Mouse (Mus musculus) MEL (cell line): ENCODE data around the gene Eed. TPM values are rescaled to one million over a fixed set of nuclear protein-coding genes. Genes with fewer than 3 reads are reported as not detected.

ENCODE experiments used
- DNase-seq: peaks from one replicate; pipeline ENCODE4 v3.0.0; 2011; ENCODE audit warnings: low read depth, low spot score
- H3K27ac ChIP-seq: 2 replicates; pipeline ENCODE4 v1.5.1; 2012; ENCODE audit warnings: low read depth, mild to moderate bottlenecking, control low read depth, low read length, moderate library complexity; ENCODE audit not compliant: control insufficient read depth
- H3K27me3 ChIP-seq, 2 experiments: fragments of 150-350 bp in 1 of 2; sonication (generic) in 1 of 2; 2 replicates each; pipeline ENCODE4 v1.6.1; 2012; ENCODE audit warnings: low read length in 2 of 2, mild to moderate bottlenecking in 2 of 2, improper control_type of control experiment in 1 of 2, moderate library complexity in 1 of 2; ENCODE audit not compliant: insufficient read depth in 2 of 2, control insufficient read depth in 1 of 2
- H3K36me3 ChIP-seq, 2 experiments: 2 replicates each; pipeline ENCODE4 v1.6.1; 2012 to 2014; ENCODE audit warnings: low read length in 2 of 2, improper control_type of control experiment in 1 of 2, inconsistent platforms in 1 of 2, mild to moderate bottlenecking in 1 of 2; ENCODE audit not compliant: insufficient read depth in 2 of 2, control insufficient read depth in 1 of 2
- H3K4me1 ChIP-seq, 2 experiments: fragments of 150-350 bp in 1 of 2; sonication (generic) in 1 of 2; 2 replicates each; pipeline ENCODE4 v1.6.1; 2012; ENCODE audit warnings: low read length in 2 of 2, improper control_type of control experiment in 1 of 2, mild to moderate bottlenecking in 1 of 2; ENCODE audit not compliant: insufficient read depth in 2 of 2, control insufficient read depth in 1 of 2
- H3K4me3 ChIP-seq, 2 experiments: fragments of 150-350 bp in 1 of 2; sonication (generic) in 1 of 2; 2 replicates each; pipeline ENCODE4 v1.5.1; 2012; ENCODE audit warnings: low read depth in 2 of 2, low read length in 2 of 2, mild to moderate bottlenecking in 2 of 2, moderate library complexity in 2 of 2, control low read depth in 1 of 2, improper control_type of control experiment in 1 of 2; ENCODE audit not compliant: control insufficient read depth in 1 of 2, insufficient read depth in 1 of 2
- H3K79me2 ChIP-seq: 2 replicates; pipeline ENCODE4 v1.6.1; 2012; ENCODE audit warnings: mild to moderate bottlenecking, low read length, moderate library complexity; ENCODE audit not compliant: control insufficient read depth, poor library complexity, insufficient read depth
- H3K9ac ChIP-seq: 2 replicates; pipeline ENCODE4 v1.6.1; 2012; ENCODE audit warnings: low read depth, mild to moderate bottlenecking, control low read depth, low read length, moderate library complexity; ENCODE audit not compliant: control insufficient read depth, poor library complexity, severe bottlenecking
- H3K9me3 ChIP-seq: fragments of 150-350 bp; sonication (generic); replicated peaks from 2 replicates; pipeline ENCODE4 v1.6.1; 2012; ENCODE audit warnings: mild to moderate bottlenecking, low read length, improper control_type of control experiment, moderate library complexity; ENCODE audit not compliant: insufficient read depth
- CHD1 ChIP-seq: IDR thresholded peaks from 2 replicates; pipeline ENCODE4 v1.6.1; 2012; ENCODE audit warnings: low read depth, mild to moderate bottlenecking, inconsistent platforms, low read length, improper control_type of control experiment
- CTCF ChIP-seq, 3 experiments: IDR thresholded peaks in 2 of 3; conservative IDR thresholded peaks in 1 of 3; 2 replicates each; pipeline ENCODE4 v1.5.1; 2011 to 2012; ENCODE audit warnings: low read length in 3 of 3, low read depth in 2 of 3, mild to moderate bottlenecking in 2 of 3, improper control_type of control experiment in 1 of 3, inconsistent platforms in 1 of 3, mixed read lengths in 1 of 3, moderate library complexity in 1 of 3; ENCODE audit not compliant: control insufficient read depth in 1 of 3, insufficient read depth in 1 of 3, poor library complexity in 1 of 3, severe bottlenecking in 1 of 3
- E2F4 ChIP-seq: IDR thresholded peaks from 2 replicates; pipeline ENCODE4 v1.6.1; 2011; ENCODE audit warnings: low read depth, low read length, improper control_type of control experiment, borderline replicate concordance
- ELF1 ChIP-seq: IDR thresholded peaks from 2 replicates; pipeline ENCODE4 v1.6.1; 2014; ENCODE audit warnings: low read depth, mild to moderate bottlenecking, inconsistent platforms, low read length, improper control_type of control experiment, moderate library complexity
- EP300 ChIP-seq, 2 experiments: IDR thresholded peaks; 2 replicates each; pipeline ENCODE4 v1.6.1; 2011; ENCODE audit warnings: improper control_type of control experiment in 2 of 2, low read length in 2 of 2, low read depth in 1 of 2, mild to moderate bottlenecking in 1 of 2
- GATA1 ChIP-seq: IDR thresholded peaks from 2 replicates; pipeline ENCODE4 v1.6.1; 2011; ENCODE audit warnings: low read depth, low read length, improper control_type of control experiment
- HCFC1 ChIP-seq: IDR thresholded peaks from 2 replicates; pipeline ENCODE4 v1.6.1; 2012; ENCODE audit warnings: low read depth, mild to moderate bottlenecking, inconsistent platforms, low read length, improper control_type of control experiment, moderate library complexity
- KAT2A ChIP-seq: conservative IDR thresholded peaks from 2 replicates; pipeline ENCODE4 v1.6.1; 2012; ENCODE audit warnings: low read depth, low read length, improper control_type of control experiment, inconsistent platforms
- MAX ChIP-seq: IDR thresholded peaks from 2 replicates; pipeline ENCODE4 v1.6.1; 2011; ENCODE audit warnings: low read length, improper control_type of control experiment
- MEF2A ChIP-seq: IDR thresholded peaks from 2 replicates; pipeline ENCODE4 v1.6.1; 2014; ENCODE audit warnings: low read depth, mild to moderate bottlenecking, inconsistent platforms, low read length, improper control_type of control experiment; ENCODE audit not compliant: poor library complexity, insufficient replicate concordance, severe bottlenecking; ENCODE audit errors: extremely low read depth
- MXI1 ChIP-seq: IDR thresholded peaks from 2 replicates; pipeline ENCODE4 v1.6.1; 2011; ENCODE audit warnings: mild to moderate bottlenecking, low read depth, low read length, improper control_type of control experiment
- MYC ChIP-seq: IDR thresholded peaks from 2 replicates; pipeline ENCODE4 v1.6.1; 2011; ENCODE audit warnings: low read depth, mild to moderate bottlenecking, low read length, improper control_type of control experiment, moderate library complexity
- NELFE ChIP-seq: IDR thresholded peaks from 2 replicates; pipeline ENCODE4 v1.6.1; 2011; ENCODE audit warnings: low read depth, low read length, improper control_type of control experiment
- POLR2A ChIP-seq, 2 experiments: IDR thresholded peaks; 2 replicates each; pipeline ENCODE4 v1.6.1; 2011 to 2012; ENCODE audit warnings: low read length in 2 of 2, mild to moderate bottlenecking in 2 of 2, control low read depth in 1 of 2, improper control_type of control experiment in 1 of 2, low read depth in 1 of 2, moderate library complexity in 1 of 2; ENCODE audit not compliant: control insufficient read depth in 1 of 2, insufficient read depth in 1 of 2, poor library complexity in 1 of 2
- POLR2AphosphoS5 ChIP-seq: IDR thresholded peaks from 2 replicates; pipeline ENCODE4 v1.6.1; 2012; ENCODE audit warnings: low read depth, borderline replicate concordance, mild to moderate bottlenecking, inconsistent platforms, low read length, moderate library complexity, mixed read lengths
- RCOR1 ChIP-seq: IDR thresholded peaks from 2 replicates; pipeline ENCODE4 v1.6.1; 2012; ENCODE audit warnings: low read depth, mild to moderate bottlenecking, inconsistent platforms, low read length, improper control_type of control experiment
- SIN3A ChIP-seq: IDR thresholded peaks from 2 replicates; pipeline ENCODE4 v1.6.1; 2012; ENCODE audit warnings: low read length, improper control_type of control experiment, inconsistent platforms
- SMC3 ChIP-seq: IDR thresholded peaks from 2 replicates; pipeline ENCODE4 v1.6.1; 2011; ENCODE audit warnings: low read depth, low read length, improper control_type of control experiment
- TAL1 ChIP-seq: IDR thresholded peaks from 2 replicates; pipeline ENCODE4 v1.6.1; 2012; ENCODE audit warnings: mild to moderate bottlenecking, inconsistent platforms, low read length, moderate library complexity, mixed read lengths
- TBP ChIP-seq: IDR thresholded peaks from 2 replicates; pipeline ENCODE4 v1.8.0; 2011; ENCODE audit warnings: low read depth, low read length, improper control_type of control experiment
- UBTF ChIP-seq: IDR thresholded peaks from 2 replicates; pipeline ENCODE4 v1.6.1; 2012; ENCODE audit warnings: low read depth, mild to moderate bottlenecking, inconsistent platforms, low read length, improper control_type of control experiment, moderate library complexity, borderline replicate concordance; ENCODE audit not compliant: insufficient read depth
- USF1 ChIP-seq: IDR thresholded peaks from 2 replicates; pipeline ENCODE4 v1.6.1; 2014; ENCODE audit warnings: low read depth, mild to moderate bottlenecking, inconsistent platforms, low read length, improper control_type of control experiment, moderate library complexity
- USF2 ChIP-seq, 2 experiments: IDR thresholded peaks; 2 replicates each; pipeline ENCODE4 v1.6.1; 2011 to 2012; ENCODE audit warnings: improper control_type of control experiment in 2 of 2, low read length in 2 of 2, borderline replicate concordance in 1 of 2, inconsistent platforms in 1 of 2, low read depth in 1 of 2, mild to moderate bottlenecking in 1 of 2; ENCODE audit not compliant: insufficient read depth in 1 of 2
- ZC3H11A ChIP-seq: IDR thresholded peaks from 2 replicates; pipeline ENCODE4 v1.6.1; 2012; ENCODE audit warnings: low read depth, mild to moderate bottlenecking, inconsistent platforms, low read length, improper control_type of control experiment
- ZKSCAN1 ChIP-seq: IDR thresholded peaks from 2 replicates; pipeline ENCODE4 v1.6.1; 2012; ENCODE audit warnings: low read depth, mild to moderate bottlenecking, inconsistent platforms, low read length, improper control_type of control experiment, moderate library complexity
- ZNF384 ChIP-seq: IDR thresholded peaks from 2 replicates; pipeline ENCODE4 v1.6.1; 2012; ENCODE audit warnings: low read depth, mild to moderate bottlenecking, inconsistent platforms, low read length, improper control_type of control experiment
- polyA plus RNA-seq, 2 experiments: library from polyadenylated mRNA; stranded (reverse) in 1 of 2; unstranded in 1 of 2; fragments of >175 nt in 1 of 2; fragments of >200 nt in 1 of 2; gene quantifications; 2 replicates each; pipeline versions ENCODE4 v1.2.1 to v1.2.4; 2012; ENCODE audit warnings: low replicate concordance in 2 of 2, low read depth in 1 of 2; ENCODE audit not compliant: insufficient read length in 2 of 2, insufficient read depth in 1 of 2, missing spikeins in 1 of 2
- total RNA-seq: library from RNA; depleted of rRNA; stranded (reverse); fragments of 300-350 nt; gene quantifications from 2 replicates; pipeline ENCODE4 v1.2.3, GENCODE M21; 2012

Gene Eed
- total and polyA plus RNA-seq, 3 experiments = 94.3 to 668 (median 166) TPM

DNA sequence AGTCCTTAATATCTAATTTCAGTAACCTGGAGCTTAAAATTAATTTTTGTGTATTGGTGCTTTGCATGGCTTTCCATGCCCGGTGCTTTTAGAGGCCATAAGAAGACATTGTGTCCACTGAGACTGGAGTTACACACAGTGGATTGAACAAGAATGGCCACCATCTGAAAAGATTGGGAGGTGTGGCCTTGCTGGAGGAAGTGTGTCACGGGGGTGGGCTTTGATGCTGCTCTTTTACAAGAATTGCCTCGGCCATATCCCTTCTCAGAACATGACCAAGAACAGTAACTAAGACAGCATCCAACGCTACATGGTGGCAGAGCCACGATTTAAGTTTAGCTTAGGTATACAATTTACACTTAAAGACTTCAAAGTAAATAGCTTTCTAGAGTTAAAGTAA, 26.5 kb downstream of the Eed start:
- Histone ChIP-seq H3K4me3 (no peak overlapping the region), H3K4me1 (no peaks in the 10 kb centered on the region; a peak in 1 of 4 replicates), H3K36me3 (peaks cover 0 to 15% of the 10 kb centered on the region in 2 experiments; a peak in 2 of 4 replicates), H3K9ac (no peak overlapping the region), H3K9me3 (no peaks in the 10 kb centered on the region), H3K27me3 (no peaks in the 10 kb centered on the region), H3K27ac (no peak overlapping the region), H3K79me2 (no peaks in the 10 kb centered on the region)
- no peak for TF ChIP-seq GATA1
- TF ChIP-seq SMC3 = no peak
- TF ChIP-seq HCFC1 = no peak
- TF ChIP-seq CHD1 = no peak
- no peak for TF ChIP-seq ZNF384
- no peak for TF ChIP-seq ZKSCAN1
- no peak for TF ChIP-seq ELF1
- no peak for TF ChIP-seq USF2 (IDR thresholded peaks at IDR 0.05; ENCODE audit: borderline replicate concordance in 1 of 2, insufficient read depth in 1 of 2, low read depth in 1 of 2, low read length in 2 of 2)
- TF ChIP-seq NELFE = no peak
- TF ChIP-seq SIN3A = no peak
- TF ChIP-seq MAX = no peak
- no peak for TF ChIP-seq TBP
- TF ChIP-seq TAL1 = no peak
- no peak for TF ChIP-seq MXI1
- no peak for TF ChIP-seq POLR2A (IDR thresholded peaks at IDR 0.05; ENCODE audit: control insufficient read depth in 1 of 2, insufficient read depth in 1 of 2, low read depth in 1 of 2, low read length in 2 of 2, poor library complexity in 1 of 2)
- no peak for TF ChIP-seq E2F4
- no peak for TF ChIP-seq USF1
- TF ChIP-seq ZC3H11A = no peak
- no peak for TF ChIP-seq MYC
- TF ChIP-seq CTCF (IDR thresholded peaks at IDR 0.05 in 2 of 3, conservative IDR thresholded peaks at IDR 0.05 in 1 of 3; ENCODE audit: control insufficient read depth in 1 of 3, insufficient read depth in 1 of 3, low read depth in 2 of 3, low read length in 3 of 3, poor library complexity in 1 of 3, severe bottlenecking in 1 of 3) = no peak
- no peak for DNase-seq

DNA sequence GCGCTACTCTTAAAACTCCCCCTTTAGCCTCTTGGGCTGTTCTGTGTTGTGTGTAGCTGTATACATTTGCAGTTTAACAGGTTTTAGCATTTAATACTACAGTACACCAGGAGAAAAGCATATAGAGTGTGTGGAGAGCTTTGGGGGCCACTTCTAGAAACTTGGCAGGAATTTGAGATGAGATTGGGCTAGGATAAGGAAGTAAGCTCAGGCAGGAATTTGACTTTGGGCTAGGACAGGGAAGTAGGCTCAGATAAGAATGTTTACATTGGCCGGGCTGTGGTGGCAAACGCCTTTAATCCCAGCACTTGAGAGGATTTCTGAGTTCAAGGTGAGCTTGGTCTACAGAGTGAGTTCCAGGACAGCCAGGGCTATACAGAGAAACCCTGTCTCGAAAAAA, 31.4 kb downstream of the Eed start:
- no peak overlapping the region for H3K4me3 ChIP-seq
- no peaks in the 10 kb centered on the region for H3K9me3 ChIP-seq
- peaks cover 0 to 3% of the 10 kb centered on the region in 2 experiments; a peak in 1 of 4 replicates for H3K36me3 ChIP-seq
- no peak overlapping the region for H3K9ac ChIP-seq
- no peaks in the 10 kb centered on the region for H3K79me2 ChIP-seq
- H3K27me3 ChIP-seq = no peaks in the 10 kb centered on the region
- TF ChIP-seq ZC3H11A (no peak), KAT2A (no peak), MEF2A (no peak), NELFE (no peak), GATA1 (peak; percentile 71), UBTF (no peak), POLR2AphosphoS5 (no peak), RCOR1 (peak; percentile 74), EP300 (IDR thresholded peaks at IDR 0.05; ENCODE audit: low read depth in 1 of 2, low read length in 2 of 2) (peak in 1 of 2 experiments; percentile 52; a peak in 2 of 4 replicates), MYC (no peak)
- H3K27ac ChIP-seq = no peak overlapping the region
- DNase-seq = peak; percentile 46
- peaks cover 0 to 4% of the 10 kb centered on the region in 2 experiments; a peak in 1 of 4 replicates for H3K4me1 ChIP-seq
